Mouse (Mus musculus): ENCODE measurements at regions not wholly inside any gene's neighbourhood (a gene's known extent, or its start where the extent isn't known, plus 50 kb on each side); places are given as distances from the start of the nearest gene placed in this dataset.

- no peaks in the 10 kb centered on the region for H3K36me3 ChIP-seq
- H3K9ac ChIP-seq (replicated peaks): no peak overlapping the region
- no peaks in the 10 kb centered on the region for H3K27me3 ChIP-seq
- peaks cover 6% of the 10 kb centered on the region; the same call in 1 of the 2 replicates for H3K4me1 ChIP-seq (replicated peaks)
- 59% methylated on average over 8 of the region's 8 CpGs for WGBS
- ATAC-seq (ENCODE audit: insufficient number of reproducible peaks, insufficient read depth, low FRiP score, low TSS enrichment, low read depth): no peak
- H3K27ac ChIP-seq: no peak overlapping the region
- H3K9me3 ChIP-seq: no peaks in the 10 kb centered on the region
- H3K4me3 ChIP-seq (replicated peaks): no peak overlapping the region
- no peak overlapping the region for H3K4me2 ChIP-seq
Observed at GRCm38 (mm10) chr1:77213462-77214098, 301.3 kb downstream of the Epha4 start.

- Histone ChIP-seq H3K36me3 (no peaks in the 10 kb centered on the region), H3K27ac (no peak overlapping the region)
Observed at GRCm38 (mm10) chr1:77219488-77220321, 295.2 kb downstream of the Epha4 start.

GRCm38 (mm10) chr1:77220322-77220590 lies 294.6 kb downstream of the Epha4 start:
- no peak for ATAC-seq (ENCODE audit: insufficient number of reproducible peaks, insufficient read depth, low FRiP score, low TSS enrichment, low read depth)
- Histone ChIP-seq H3K9me3 (no peaks in the 10 kb centered on the region), H3K4me2 (no peak overlapping the region), H3K27me3 (no peaks in the 10 kb centered on the region), H3K4me3 (replicated peaks) (no peak overlapping the region), H3K9ac (replicated peaks) (no peak overlapping the region), H3K36me3 (no peaks in the 10 kb centered on the region), H3K27ac (0 out of 2 replicates have a peak overlapping the region, but pooled peaks have one; percentile 64), H3K4me1 (replicated peaks) (peaks cover 12% of the 10 kb centered on the region)
- 54% methylated on average over 1 of the region's 1 CpGs for WGBS

More at GRCm38 (mm10) chr1:77219488-77220321, 295.2 kb downstream of the Epha4 start:
- 66% methylated on average over 3 of the region's 3 CpGs for WGBS
- Histone ChIP-seq H3K4me3 (replicated peaks) (no peak overlapping the region), H3K4me2 (no peak overlapping the region), H3K9ac (replicated peaks) (no peak overlapping the region), H3K9me3 (no peaks in the 10 kb centered on the region), H3K4me1 (replicated peaks) (peaks cover 12% of the 10 kb centered on the region), H3K27me3 (no peaks in the 10 kb centered on the region)
- no peak for ATAC-seq (ENCODE audit: insufficient number of reproducible peaks, insufficient read depth, low FRiP score, low TSS enrichment, low read depth)

- no peak overlapping the region for H3K4me2 ChIP-seq
- H3K9ac ChIP-seq (replicated peaks): no peak overlapping the region
- ATAC-seq (ENCODE audit: insufficient number of reproducible peaks, insufficient read depth, low FRiP score, low TSS enrichment, low read depth): no peak
- H3K4me3 ChIP-seq (replicated peaks): no peak overlapping the region
- no peaks in the 10 kb centered on the region for H3K36me3 ChIP-seq
- peaks cover 12% of the 10 kb centered on the region for H3K4me1 ChIP-seq (replicated peaks)
- no peaks in the 10 kb centered on the region for H3K27me3 ChIP-seq
- no peaks in the 10 kb centered on the region for H3K9me3 ChIP-seq
- 65% methylated on average over 6 of the region's 6 CpGs for WGBS
- H3K27ac ChIP-seq: peak overlapping the region; percentile 64
Observed at GRCm38 (mm10) chr1:77220783-77221182, 294.1 kb downstream of the Epha4 start.

- 88% methylated on average over 2 of the region's 2 CpGs for WGBS
- no peak for ATAC-seq (ENCODE audit: insufficient number of reproducible peaks, insufficient read depth, low FRiP score, low TSS enrichment, low read depth)
- H3K27me3 ChIP-seq: no peaks in the 10 kb centered on the region
Observed at GRCm38 (mm10) chr1:77221900-77222299, 293.0 kb downstream of the Epha4 start.

GRCm38 (mm10) chr1:77226546-77226945 lies 288.3 kb downstream of the Epha4 start:
- H3K4me3 ChIP-seq (replicated peaks): no peak overlapping the region
- no peak for ATAC-seq (ENCODE audit: insufficient number of reproducible peaks, insufficient read depth, low FRiP score, low TSS enrichment, low read depth)
- peaks cover 16% of the 10 kb centered on the region for H3K4me1 ChIP-seq (replicated peaks)
- H3K27me3 ChIP-seq: no peaks in the 10 kb centered on the region
- no peak overlapping the region for H3K27ac ChIP-seq
- 53% methylated on average over 4 of the region's 4 CpGs for WGBS
- H3K4me2 ChIP-seq: peak overlapping the region; percentile 40
- H3K36me3 ChIP-seq: no peaks in the 10 kb centered on the region
- H3K9me3 ChIP-seq: no peaks in the 10 kb centered on the region
- no peak overlapping the region for H3K9ac ChIP-seq (replicated peaks)

More at GRCm38 (mm10) chr1:77221900-77222299, 293.0 kb downstream of the Epha4 start:
- H3K4me1 ChIP-seq (replicated peaks): peaks cover 17% of the 10 kb centered on the region
- no peak overlapping the region for H3K27ac ChIP-seq
- no peak overlapping the region for H3K4me3 ChIP-seq (replicated peaks)
- no peaks in the 10 kb centered on the region for H3K9me3 ChIP-seq
- no peak overlapping the region for H3K9ac ChIP-seq (replicated peaks)
- H3K36me3 ChIP-seq: no peaks in the 10 kb centered on the region
- no peak overlapping the region for H3K4me2 ChIP-seq

- Histone ChIP-seq H3K9ac (replicated peaks) (no peak overlapping the region), H3K4me1 (replicated peaks) (peaks cover 16% of the 10 kb centered on the region), H3K9me3 (no peaks in the 10 kb centered on the region), H3K27ac (no peak overlapping the region), H3K27me3 (no peaks in the 10 kb centered on the region), H3K4me3 (replicated peaks) (no peak overlapping the region), H3K36me3 (no peaks in the 10 kb centered on the region), H3K4me2 (peak overlapping the region; percentile 40)
- WGBS: 11% methylated on average over 12 of the region's 12 CpGs
- ATAC-seq (ENCODE audit: insufficient number of reproducible peaks, insufficient read depth, low FRiP score, low TSS enrichment, low read depth): peak; percentile 6; the same call in 1 of the 2 replicates
Observed at GRCm38 (mm10) chr1:77226991-77227515, 287.8 kb downstream of the Epha4 start.

- Histone ChIP-seq H3K36me3 (no peaks in the 10 kb centered on the region), H3K27ac (no peak overlapping the region), H3K27me3 (no peaks in the 10 kb centered on the region; the same call in 1 of the 2 replicates), H3K4me2 (no peak overlapping the region), H3K4me3 (replicated peaks) (no peak overlapping the region), H3K9me3 (no peaks in the 10 kb centered on the region), H3K9ac (replicated peaks) (no peak overlapping the region), H3K4me1 (replicated peaks) (peaks cover 16% of the 10 kb centered on the region)
- no peak for ATAC-seq (ENCODE audit: insufficient number of reproducible peaks, insufficient read depth, low FRiP score, low TSS enrichment, low read depth)
- 34% methylated on average over 6 of the region's 6 CpGs for WGBS
Observed at GRCm38 (mm10) chr1:77227800-77228199, 287.1 kb downstream of the Epha4 start.

GRCm38 (mm10) chr1:77229561-77229960 lies 285.3 kb downstream of the Epha4 start:
- WGBS: 88% methylated on average over 4 of the region's 4 CpGs
- no peak overlapping the region for H3K4me2 ChIP-seq
- no peaks in the 10 kb centered on the region; the same call in 1 of the 2 replicates for H3K27me3 ChIP-seq
- ATAC-seq (ENCODE audit: insufficient number of reproducible peaks, insufficient read depth, low FRiP score, low TSS enrichment, low read depth): no peak
- no peak overlapping the region for H3K4me3 ChIP-seq (replicated peaks)
- no peaks in the 10 kb centered on the region for H3K9me3 ChIP-seq
- no peak overlapping the region for H3K27ac ChIP-seq
- peaks cover 16% of the 10 kb centered on the region for H3K4me1 ChIP-seq (replicated peaks)
- no peaks in the 10 kb centered on the region for H3K36me3 ChIP-seq
- no peak overlapping the region for H3K9ac ChIP-seq (replicated peaks)

- Histone ChIP-seq H3K27ac (no peak overlapping the region), H3K4me3 (replicated peaks) (no peak overlapping the region), H3K9me3 (no peaks in the 10 kb centered on the region), H3K9ac (replicated peaks) (no peak overlapping the region), H3K4me2 (no peak overlapping the region), H3K4me1 (replicated peaks) (peaks cover 2% of the 10 kb centered on the region), H3K27me3 (no peaks in the 10 kb centered on the region; the same call in 1 of the 2 replicates), H3K36me3 (no peaks in the 10 kb centered on the region)
- no peak for ATAC-seq (ENCODE audit: insufficient number of reproducible peaks, insufficient read depth, low FRiP score, low TSS enrichment, low read depth)
- WGBS: 73% methylated on average over 4 of the region's 4 CpGs
Observed at GRCm38 (mm10) chr1:77233010-77233409, 281.9 kb downstream of the Epha4 start.

GRCm38 (mm10) chr1:77244642-77245041 lies 270.2 kb downstream of the Epha4 start:
- H3K4me3 ChIP-seq (replicated peaks): no peak overlapping the region
- ATAC-seq (ENCODE audit: insufficient number of reproducible peaks, insufficient read depth, low FRiP score, low TSS enrichment, low read depth): no peak
- no peaks in the 10 kb centered on the region for H3K36me3 ChIP-seq
- no peak overlapping the region for H3K27ac ChIP-seq
- no peak overlapping the region for H3K9ac ChIP-seq (replicated peaks)
- H3K9me3 ChIP-seq: no peaks in the 10 kb centered on the region
- 32% methylated on average over 2 of the region's 2 CpGs for WGBS
- no peaks in the 10 kb centered on the region for H3K4me1 ChIP-seq (replicated peaks)
- no peak overlapping the region for H3K4me2 ChIP-seq
- no peaks in the 10 kb centered on the region for H3K27me3 ChIP-seq
